Mouse (Mus musculus) ES-E14 (cell line): ENCODE measurements around the gene Ablim1.

ENCODE experiments used
- CHD2 ChIP-seq: IDR thresholded peaks from 2 replicates; pipeline ENCODE4 v1.6.1; 2014; ENCODE audit warnings: mild to moderate bottlenecking, low read depth, low read length, inconsistent platforms
- HCFC1 ChIP-seq: IDR thresholded peaks from 2 replicates; pipeline ENCODE4 v1.6.1; 2012; ENCODE audit warnings: low read length, inconsistent platforms, borderline replicate concordance; ENCODE audit not compliant: insufficient read depth
- MAFK ChIP-seq: IDR thresholded peaks from 2 replicates; pipeline ENCODE4 v1.6.1; 2014; ENCODE audit warnings: mild to moderate bottlenecking, low read depth, low read length, inconsistent platforms; ENCODE audit not compliant: insufficient read depth
- ZC3H11A ChIP-seq: IDR thresholded peaks from 2 replicates; pipeline ENCODE4 v1.6.1; 2012; ENCODE audit warnings: low read depth, mild to moderate bottlenecking, inconsistent platforms, low read length, borderline replicate concordance
- ZNF384 ChIP-seq: IDR thresholded peaks from 2 replicates; pipeline ENCODE4 v1.6.1; 2012; ENCODE audit warnings: low read depth, low read length, inconsistent platforms

- TF ChIP-seq HCFC1 (no peak), MAFK (no peak), ZC3H11A (no peak), CHD2 (no peak), ZNF384 (no peak)
Measured at GRCm38 (mm10) chr19:57116871-57117501, 197.7 kb downstream of the Ablim1 start.
